Mouse (Mus musculus) embryo, embryonic 11.5 days (tissue): ENCODE results near the gene Aip.

Source experiments
- DNase-seq: peaks from one replicate; pipeline ENCODE4 v3.0.0-alpha.2; 2012; ENCODE audit warnings: low read depth, low spot score

Aip gene

DNA sequence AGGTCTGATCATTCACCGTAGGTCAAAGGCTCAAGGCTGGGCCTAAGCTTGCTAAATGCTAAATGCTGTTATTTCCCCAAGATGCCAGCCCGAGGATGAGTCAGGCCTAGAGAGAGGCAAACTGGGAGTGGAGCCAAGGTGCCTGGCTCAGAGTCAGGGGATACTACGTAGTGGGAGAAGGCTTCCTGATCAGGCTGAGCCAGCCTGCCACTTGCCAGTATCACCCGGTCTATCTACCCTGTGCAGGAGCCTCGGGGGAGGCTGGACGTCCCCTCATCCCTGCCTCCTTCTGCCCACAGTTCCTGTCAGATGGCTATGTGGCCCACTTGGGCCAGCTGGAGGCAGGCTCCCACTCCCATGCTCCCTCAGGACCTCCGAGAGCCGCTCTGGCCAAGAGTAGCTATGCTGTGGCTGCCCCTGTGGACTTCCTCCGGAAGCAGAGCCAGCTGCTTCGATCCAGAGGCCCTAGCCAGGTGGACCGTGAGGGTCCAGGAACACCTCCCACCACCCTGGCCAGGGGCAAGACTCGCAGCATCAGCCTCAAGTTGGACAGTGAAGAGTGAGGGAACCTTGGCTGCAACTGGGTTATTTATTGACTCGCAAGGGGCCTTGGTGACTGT, 12.4 kb downstream of the Aip start:
- no peak for DNase-seq

DNA sequence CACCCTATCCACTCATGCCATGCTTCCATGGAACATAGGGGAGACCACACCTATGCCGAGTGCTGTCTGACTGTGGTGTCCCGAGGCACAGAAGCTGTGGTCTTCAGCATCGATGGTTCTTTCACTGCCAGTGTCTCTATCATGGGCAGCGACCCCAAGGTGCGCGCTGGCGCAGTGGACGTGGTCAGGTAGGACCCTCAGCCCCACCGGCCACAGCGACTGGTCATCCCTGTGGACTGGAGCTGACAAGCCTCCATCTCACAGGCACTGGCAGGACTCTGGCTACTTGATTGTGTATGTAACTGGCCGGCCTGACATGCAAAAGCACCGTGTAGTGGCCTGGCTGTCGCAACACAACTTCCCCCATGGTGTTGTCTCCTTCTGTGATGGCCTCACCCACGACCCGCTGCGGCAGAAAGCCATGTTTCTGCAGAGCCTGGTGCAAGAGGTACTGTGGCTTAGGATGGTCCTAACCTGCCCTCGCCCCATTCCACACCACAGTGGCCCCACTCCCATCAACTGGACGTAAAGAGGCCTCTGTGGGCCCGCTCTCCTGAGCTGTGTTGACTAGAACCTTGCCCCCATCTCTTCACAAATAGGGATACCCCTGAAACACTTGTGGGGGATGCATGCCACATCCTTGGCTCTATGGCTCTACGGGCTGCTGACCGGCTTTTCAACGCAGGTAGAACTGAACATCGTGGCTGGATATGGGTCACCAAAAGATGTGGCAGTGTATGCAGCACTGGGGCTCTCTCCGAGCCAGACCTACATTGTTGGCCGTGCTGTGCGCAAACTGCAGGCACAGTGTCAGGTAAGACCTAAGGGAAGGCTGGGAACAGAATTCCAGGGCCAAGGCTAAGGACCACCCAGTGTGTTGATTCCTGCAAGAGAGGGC, 13.3 kb downstream of the Aip start:
- no peak for DNase-seq

DNA sequence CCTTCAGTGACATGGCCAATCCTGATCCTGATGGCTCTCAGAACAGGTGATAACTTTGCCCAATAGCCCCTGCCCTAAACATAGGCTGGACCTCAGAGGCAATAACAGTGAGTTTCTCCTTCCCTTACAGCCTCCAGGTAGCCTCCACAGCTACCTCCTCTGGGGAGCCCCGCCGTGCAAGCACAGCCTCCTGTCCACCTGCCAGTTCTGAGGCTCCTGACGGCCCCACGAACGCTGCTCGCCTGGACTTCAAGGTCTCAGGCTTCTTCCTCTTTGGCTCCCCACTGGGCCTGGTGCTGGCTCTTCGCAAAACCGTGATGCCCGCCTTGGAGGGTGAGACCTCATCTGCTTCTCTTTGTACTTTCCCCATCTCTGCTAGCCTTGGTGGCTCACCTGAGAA, 17.1 kb downstream of the Aip start:
- DNase-seq, result no peak

DNA sequence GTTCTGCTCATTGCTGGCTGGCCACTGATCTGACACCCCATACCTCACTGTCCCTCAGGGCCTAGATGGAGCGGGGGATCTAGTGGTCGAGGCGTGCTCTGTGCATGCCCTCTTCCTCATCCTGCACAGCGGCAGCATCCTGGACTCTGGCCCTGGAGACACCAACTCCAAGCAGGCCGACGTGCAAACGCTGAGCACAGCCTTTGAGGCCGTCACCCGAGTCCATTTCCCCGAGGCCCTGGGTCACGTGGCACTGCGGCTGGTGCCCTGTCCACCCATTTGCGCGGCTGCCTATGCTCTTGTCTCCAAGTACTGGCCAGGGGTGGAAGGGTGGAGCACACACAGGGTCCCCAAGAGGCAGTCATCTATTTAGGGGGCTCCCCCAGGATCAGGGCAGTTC, 19.0 kb downstream of the Aip start:
- DNase-seq, result no peak

DNA sequence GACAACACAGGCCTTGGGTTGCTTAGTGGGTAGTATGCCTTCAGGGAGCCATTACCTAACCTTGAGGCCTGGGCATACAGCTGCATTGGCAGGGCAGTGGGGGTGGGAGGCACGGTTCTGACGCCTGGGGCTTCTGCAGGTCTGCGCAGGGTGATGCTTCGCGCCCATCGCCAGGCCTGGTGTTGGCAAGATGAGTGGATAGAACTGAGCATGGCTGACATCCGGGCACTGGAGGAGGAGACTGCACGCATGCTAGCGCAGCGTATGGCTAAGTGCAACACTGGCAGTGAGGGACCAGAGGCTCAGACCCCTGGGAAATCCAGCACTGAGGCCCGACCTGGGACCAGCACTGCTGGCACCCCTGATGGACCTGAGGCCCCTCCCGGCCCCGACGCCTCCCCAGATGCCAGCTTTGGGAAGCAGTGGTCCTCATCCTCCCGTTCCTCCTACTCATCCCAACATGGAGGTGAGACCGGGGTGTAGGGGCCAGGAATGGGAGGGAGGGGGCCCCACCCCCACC, 20.9 kb downstream of the Aip start:
- DNase-seq, result no peak

DNA sequence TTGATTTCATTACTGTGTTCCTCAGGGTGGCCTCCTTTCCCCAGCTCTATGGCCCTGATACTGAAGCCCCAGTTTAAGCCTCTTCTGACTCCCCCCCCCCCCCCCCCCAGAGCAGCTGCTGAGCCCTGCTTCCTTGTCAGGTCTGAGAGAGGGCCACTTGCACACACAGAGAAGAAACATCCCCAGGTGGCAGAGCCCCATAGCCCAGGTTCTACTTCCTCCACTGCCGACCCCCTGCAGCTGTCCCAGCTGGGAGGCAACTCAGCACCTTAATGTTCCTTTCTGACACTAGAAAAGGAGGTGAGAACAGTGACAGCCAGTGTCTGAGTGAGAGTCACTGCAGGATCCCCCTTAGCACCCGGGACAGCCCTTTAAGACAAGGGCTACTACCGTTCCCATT, 21.9 kb downstream of the Aip start:
- no peak for DNase-seq

DNA sequence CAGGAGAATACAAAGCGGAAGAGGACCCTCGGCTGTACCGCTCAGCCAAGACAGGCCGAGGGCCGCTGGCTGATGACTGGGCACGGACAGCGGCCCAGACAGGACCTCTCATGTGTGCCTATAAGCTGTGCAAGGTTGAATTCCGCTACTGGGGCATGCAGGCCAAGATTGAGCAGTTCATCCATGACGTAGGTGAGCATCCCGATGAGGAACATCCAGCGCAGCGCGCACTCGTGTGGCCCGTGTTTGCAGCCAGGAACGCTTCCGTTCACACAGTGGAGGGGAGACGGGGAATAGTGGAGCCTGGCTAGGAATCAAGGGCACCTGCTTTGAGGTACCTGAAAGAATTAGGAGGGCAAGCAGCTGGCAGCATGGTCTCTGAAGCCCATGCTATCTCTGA, 22.4 kb downstream of the Aip start:
- DNase-seq, result no peak

DNA sequence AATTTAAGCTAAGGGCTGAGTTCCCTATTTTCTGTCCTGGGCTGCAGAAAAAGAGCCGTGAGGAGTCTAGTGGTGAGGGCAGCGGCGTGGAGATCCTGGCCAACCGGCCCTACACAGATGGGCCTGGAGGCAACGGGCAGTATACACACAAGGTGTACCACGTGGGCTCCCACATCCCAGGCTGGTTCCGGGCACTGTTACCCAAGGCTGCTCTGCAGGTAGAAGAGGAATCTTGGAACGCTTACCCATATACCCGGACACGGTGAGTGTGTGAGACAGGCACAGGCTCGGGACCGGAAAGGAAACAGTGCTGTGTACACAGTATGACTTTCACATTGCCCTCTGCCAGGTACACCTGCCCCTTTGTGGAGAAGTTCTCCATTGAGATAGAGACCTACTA, 23.0 kb downstream of the Aip start:
- no peak for DNase-seq

DNA sequence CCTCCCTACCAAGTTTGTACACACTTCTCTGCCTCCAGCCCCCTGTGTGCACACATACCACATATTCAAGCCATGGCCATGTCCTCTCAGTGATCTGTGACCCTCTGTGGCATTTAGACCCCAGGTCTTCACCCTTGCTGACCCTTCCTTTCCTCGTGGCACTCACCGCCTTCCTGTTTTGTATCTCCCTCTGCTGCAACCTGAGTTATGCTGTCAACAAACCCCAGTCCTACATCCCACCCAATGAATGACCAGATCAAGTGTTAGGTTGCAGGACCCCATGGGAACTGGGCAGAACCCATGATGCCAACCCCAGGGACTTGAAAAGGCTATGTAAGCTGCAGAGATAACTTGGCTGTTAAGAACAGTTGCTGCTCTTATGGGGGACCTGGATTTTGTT, 23.6 kb downstream of the Aip start:
- DNase-seq, result no peak

DNA sequence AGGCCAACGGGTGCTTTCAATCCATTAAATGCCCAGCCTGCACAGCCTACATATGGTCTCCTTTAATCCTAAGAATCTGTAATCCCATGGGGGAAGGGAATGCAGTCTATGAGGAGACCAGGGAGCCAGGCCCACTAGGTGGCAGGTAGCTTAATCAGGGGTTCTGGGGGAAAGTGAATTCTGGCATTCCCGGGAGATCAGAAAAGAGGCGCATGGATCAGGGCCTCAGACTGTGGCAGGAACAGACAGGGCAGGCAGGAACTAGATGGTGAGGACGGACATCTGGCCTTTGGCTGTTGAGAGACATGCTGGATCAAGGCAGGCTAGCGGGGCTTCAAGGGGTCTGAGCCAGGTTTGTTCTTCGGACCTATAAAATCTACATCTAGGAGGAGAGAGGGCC, 24.2 kb downstream of the Aip start:
- DNase-seq, result no peak

DNA sequence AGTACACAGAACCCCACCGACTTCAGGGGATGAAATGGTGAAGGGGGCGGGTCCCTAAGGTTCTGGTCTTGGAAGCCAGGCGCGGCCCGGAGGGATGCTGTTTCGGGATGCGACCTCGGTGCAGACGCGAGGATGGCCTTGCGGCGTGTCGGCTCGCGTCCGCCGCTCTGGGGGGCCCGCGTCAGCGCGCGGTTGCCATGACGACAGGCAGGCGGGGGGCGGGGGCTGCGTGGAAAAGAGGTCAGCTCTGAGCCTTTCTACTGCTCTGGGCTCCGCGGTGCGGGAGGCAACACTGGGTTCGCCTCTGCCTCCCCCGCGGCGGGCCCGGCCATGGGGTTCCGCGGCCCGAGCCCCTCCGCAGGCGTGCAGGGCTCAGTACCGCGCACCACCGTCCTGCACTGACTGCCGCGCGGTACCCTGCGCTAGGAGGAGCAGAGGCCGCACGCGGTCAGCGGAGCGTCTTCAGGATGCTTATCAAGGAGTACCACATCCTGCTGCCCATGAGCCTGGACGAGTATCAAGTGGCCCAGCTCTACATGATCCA, 24.9 kb downstream of the Aip start:
- DNase-seq, result no peak

DNA sequence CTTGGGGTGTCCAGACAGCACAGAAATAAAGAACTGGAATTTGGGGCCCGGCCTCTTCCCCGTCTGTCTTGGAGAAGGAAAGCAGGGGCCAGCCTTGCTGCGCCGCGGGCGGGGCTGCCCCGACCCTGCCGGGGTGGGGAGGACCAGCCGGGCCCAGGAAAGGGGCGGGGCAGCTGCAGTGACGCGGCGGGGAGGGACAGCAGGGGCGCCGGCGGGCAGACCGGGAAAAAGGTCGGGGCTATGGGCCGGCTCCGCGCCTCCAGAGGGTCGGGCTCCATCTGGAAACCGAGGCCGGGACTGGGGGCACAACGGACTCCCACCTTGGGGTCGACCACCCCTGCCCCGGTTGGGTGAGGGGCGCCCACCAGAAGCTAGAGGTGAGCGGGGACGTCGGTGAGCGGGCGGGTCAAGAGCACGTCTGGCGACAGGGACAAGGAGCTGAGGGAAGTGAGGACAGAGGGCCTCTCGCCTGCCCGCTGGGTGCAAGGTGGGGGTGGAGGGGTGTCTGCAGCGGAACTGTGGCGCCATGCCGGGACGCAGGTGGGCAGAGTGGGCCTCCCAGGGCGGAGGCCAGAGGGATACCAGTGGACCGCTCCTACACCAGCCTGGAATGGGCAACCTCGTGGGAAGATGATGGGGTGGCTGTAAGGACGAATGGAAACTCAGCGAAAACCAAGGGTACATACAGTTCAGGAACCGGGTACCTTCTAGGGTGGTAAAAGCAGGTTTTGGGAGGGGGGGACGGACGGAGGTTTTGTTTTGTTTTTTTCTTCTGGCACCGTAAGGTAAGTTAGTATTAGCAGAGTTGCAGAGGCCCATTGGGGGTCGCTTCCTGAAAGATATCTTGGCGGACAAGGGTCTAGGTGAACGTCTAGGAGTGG, 25.6 kb downstream of the Aip start, which contains the start of gene Pitpnm1:
TSS of gene Pitpnm1 (plus strand) at position 162 of the 881 bp plus-strand sequence.
- no peak for DNase-seq

DNA sequence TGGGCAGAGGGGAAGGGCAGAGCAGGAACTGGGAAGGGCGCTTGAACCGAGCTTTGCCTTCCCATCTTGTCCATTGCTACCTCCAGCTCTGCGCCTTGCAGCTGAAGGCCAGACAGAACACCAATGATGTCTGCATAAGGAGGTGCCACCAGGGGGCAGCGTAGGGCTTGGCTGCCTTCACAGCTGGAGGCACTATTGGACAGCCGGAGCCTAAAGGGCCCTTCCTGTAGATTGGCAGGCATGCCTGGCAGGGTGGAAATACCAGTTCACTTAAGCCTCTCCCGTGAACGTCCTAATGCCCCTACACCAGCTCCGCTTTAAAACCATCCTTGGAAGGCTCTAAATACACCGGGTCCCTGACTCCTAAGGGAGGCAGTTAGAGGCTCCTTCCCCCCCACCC, 26.6 kb downstream of the Aip start:
- DNase-seq, result peak; percentile 82

DNA sequence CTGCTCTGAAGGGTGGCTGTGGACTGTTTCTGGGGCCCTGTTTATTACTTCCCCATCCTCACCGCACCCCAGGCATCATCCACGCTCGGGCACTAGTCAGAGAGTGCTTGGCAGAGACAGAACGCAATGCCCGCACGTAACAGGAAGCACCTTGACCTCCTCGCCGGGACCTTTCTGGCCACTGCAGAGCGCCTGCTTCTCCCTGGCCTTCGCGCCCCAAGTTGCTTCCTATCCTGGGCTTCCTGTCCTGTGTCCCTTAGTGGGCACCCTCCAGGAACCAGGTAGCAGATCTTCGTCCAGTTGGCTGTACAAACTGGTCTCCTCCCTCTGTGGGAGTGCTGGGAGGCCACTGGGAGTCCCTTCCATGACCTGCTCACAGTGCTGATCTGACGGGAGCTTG, 27.2 kb downstream of the Aip start:
- DNase-seq, result no peak

DNA sequence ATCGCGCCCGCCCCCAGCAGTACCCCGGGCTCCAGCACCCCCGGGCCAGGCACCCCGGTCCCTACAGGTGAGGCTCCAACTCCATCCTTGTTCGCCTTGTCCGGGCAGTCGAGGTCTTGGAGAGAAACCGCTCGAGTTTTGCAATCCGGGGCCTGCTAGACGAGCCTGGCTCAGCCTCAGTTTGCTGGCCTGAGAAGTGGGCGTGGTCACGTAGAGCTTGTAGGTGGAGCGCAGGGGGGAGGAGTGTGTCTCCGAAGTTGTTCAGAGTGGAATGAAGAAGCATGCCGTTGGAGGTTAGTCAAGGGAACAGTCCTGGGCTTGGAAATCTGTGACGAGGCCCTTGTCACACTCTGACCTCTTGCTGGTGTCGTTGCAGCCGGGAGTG, 28.2 kb downstream of the Aip start:
- DNase-seq, result peak; percentile 64

DNA sequence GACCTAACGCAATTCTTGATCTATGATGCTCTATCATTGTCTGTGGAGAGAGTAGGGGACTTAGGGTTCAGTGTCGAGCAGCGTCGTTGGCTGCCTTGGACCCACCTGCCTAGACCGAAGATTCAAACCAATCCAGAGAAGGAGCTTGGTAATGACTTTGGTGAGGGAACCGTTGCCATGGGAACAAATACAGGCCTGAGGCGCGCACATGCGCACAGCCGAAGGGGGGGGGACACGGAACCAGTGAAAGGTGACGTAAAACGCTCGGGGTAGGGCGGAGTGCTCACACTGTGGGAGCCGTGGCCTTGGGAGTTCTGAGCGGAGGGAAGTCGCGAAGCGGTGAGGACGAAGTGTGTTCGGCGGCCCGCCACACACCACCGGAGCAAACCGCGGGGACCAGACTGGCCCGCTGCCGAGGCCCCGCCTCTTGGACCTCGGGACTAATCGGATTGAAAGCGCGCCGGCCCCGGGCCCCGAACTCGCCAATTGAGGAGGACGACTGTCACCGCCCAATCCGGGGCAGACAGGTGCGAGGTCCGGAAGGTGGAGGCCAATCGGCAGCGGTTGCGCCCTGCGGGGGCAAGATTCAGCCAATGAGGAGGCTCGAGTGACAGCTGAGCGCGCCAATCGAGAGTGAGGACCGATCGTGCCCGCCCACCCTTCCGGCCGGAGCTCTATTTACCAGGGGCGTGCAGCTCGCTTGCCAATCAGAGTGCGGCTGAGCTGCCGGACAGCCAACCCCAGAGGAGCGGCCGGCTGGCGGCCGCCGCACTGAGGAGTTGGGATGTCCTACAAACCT, 28.8 kb downstream of the Aip start, which contains the start of gene Cdk2ap2:
TSS of gene Cdk2ap2 (plus strand) at position 541 of the 799 bp plus-strand sequence.
- DNase-seq, result peak; percentile 96

DNA sequence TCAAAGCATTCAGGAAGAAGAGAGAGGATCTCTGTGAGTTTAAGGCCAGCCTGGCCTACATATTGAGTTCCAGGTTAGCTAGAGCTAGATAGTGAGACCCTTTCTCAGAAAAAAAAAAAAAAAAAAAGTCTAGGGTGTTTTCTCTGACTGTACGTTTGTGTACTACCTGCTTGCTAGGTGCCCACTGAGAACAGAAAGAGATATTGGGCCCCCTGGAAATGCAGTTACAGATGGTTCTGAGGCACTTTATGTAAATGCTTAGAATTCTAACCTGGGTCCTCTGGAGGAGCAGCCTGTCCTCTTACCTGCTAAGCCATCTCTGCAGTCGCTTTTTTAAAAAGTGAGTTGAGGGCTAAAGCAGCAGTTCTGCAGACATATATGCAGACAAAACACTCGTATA, 29.9 kb downstream of the Aip start:
- no peak for DNase-seq

DNA sequence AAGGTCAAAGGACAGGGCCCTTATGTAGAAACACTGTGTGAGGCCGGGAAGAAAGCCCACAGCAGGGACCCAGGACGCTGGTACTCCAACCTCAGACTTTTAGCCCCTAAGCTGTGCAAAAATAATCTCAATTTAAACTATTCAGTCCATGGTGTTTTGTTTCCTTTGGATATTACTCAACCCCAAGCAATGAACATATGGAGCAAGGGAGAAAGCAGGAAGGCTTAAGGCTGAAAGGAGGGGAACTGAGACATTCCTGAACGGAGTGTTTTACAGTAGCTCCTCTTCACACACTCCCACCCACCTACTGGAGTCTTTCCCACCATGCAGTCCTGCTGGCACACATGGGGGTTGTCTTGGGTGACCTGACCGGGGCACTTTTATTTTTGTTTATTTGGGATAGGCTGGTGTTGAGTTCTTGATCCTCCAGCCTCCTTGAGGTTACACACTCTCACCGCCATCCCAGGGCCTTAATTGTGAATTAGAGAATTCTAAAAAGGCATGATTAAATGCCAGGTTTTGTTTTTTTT, 30.8 kb downstream of the Aip start:
- DNase-seq, result no peak

DNA sequence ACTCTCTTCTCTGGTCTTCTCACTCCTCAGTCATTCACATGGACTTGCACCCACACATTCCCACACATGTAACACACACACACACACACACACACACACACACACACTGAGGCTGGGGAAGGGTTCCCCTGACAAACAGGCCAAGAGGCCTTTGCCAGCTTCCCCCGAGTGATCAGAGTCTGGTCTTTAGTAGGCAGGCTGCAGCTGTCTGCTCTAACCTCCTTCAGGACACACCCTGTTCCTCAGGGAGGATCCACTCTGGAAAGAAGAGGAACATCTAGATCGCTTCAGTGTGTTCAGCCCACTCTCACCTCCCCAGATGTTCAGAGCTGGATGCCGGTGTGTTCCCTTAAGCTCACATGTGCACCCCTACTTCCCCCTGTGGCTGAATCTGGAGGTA, 31.3 kb downstream of the Aip start:
- no peak for DNase-seq

DNA sequence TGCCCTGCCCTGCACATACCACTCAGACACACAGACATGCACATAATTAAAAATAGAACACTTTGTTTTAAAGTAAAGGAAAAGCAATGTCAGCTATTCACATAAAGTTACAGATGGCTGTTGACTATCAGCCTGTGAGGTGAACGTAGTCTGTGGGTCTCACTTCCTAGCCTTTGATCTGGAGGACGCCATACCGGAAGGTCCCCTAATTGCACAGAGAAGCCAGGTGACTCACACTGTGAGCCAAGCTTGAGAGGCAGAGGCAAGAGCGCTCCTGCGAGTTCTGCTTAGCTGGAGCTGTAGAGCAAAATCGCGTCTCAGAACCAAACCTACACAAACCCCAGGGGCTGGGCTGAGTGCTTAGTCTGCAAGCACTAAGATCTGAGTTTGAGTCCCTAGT, 31.9 kb downstream of the Aip start:
- no peak for DNase-seq

DNA sequence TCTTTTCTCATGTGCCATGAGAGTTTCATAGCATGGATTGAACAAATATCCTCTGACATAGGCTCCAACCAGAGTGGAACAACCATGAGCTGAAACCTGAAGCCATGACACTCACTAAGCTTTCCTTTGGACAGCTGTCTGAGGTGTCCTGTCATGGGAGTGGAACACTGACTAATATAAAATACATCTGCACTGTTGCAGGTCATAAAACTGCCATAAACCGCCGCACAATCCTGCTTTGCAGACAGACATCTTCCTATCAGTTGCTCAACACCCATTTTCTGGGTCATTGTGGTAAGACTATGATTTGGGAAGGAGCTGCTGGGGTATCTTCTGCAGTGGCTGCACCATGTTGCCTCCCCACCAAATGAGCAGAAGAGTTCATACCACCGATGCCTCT, 32.9 kb downstream of the Aip start:
- DNase-seq, result no peak
